Comparison of ENCODE assay signal across 8 mouse cellular contexts in genomic region chr2:181592231-181593041, GRCm38 (mm10). TPM values are rescaled to one million over a fixed set of nuclear protein-coding genes. Genes with fewer than 3 reads are reported as not detected.
DNase-seq lines count a peak whose midpoint lies in the region; ATAC-seq and TF ChIP-seq lines count a peak whose summit lies in the region.

Gene Zfp512b (minus strand): TSS chr2:181592803.

- H3K27me3 ChIP-seq in heart, embryonic 14.5 days (ENCODE audit: control insufficient read depth, insufficient read depth, low read length): no peaks in the 10 kb centered on the region
- H3K27me3 ChIP-seq in kidney, postnatal 0 days (ENCODE audit: insufficient read depth, low read length): no peaks in the 10 kb centered on the region
- H3K27me3 ChIP-seq in liver, embryonic 14.5 days (ENCODE audit: control insufficient read depth, insufficient read depth, low read length): no peaks in the 10 kb centered on the region

- peak within 1 kb of the TSS; percentile 89 for H3K9ac ChIP-seq in heart, embryonic 14.5 days (ENCODE audit: low read length)
- peak within 1 kb of the TSS; percentile 95 for H3K9ac ChIP-seq in kidney, postnatal 0 days (ENCODE audit: low read depth, low read length)
- peak within 1 kb of the TSS; percentile 85 for H3K9ac ChIP-seq in liver, embryonic 14.5 days (replicated peaks)

- H3K36me3 ChIP-seq in heart, embryonic 14.5 days (ENCODE audit: control insufficient read depth, insufficient read depth, low read length): peaks cover 32% of the 10 kb centered on the region
- peaks cover 19% of the 10 kb centered on the region for H3K36me3 ChIP-seq in kidney, postnatal 0 days (ENCODE audit: insufficient read depth, low read length)
- H3K36me3 ChIP-seq in liver, embryonic 14.5 days (replicated peaks; ENCODE audit: control insufficient read depth, insufficient read depth, low read depth): no peaks in the 10 kb centered on the region; the same call in 1 of the 2 replicates

- H3K9me3 ChIP-seq in heart, embryonic 14.5 days (ENCODE audit: control insufficient read depth, low read length): no peaks in the 10 kb centered on the region
- no peaks in the 10 kb centered on the region for H3K9me3 ChIP-seq in kidney, postnatal 0 days (replicated peaks; ENCODE audit: low read length)
- H3K9me3 ChIP-seq in liver, embryonic 14.5 days (ENCODE audit: control insufficient read depth, low read length): no peaks in the 10 kb centered on the region

- peak within 1 kb of the TSS; percentile 69 for H3K4me2 ChIP-seq in heart, embryonic 14.5 days (ENCODE audit: low read length)
- H3K4me2 ChIP-seq in kidney, postnatal 0 days (ENCODE audit: low read length): peak within 1 kb of the TSS; percentile 92
- peak within 1 kb of the TSS; percentile 85 for H3K4me2 ChIP-seq in liver, embryonic 14.5 days (ENCODE audit: low read depth)

- TF ChIP-seq CTCF in embryonic fibroblast, embryonic 13.5 days (IDR thresholded peaks at IDR 0.05; ENCODE audit: borderline replicate concordance, insufficient read depth, low read length): no peak
- no peak for TF ChIP-seq CTCF in kidney, postnatal 0 days (IDR thresholded peaks at IDR 0.05; ENCODE audit: low read depth)
- no peak for TF ChIP-seq CTCF in liver, embryonic 14.5 days (IDR thresholded peaks at IDR 0.05; ENCODE audit: low read depth)

- TF ChIP-seq EP300 in liver, embryonic 14.5 days (IDR thresholded peaks at IDR 0.05; ENCODE audit: low read depth): no peak

- H3K4me1 ChIP-seq in embryonic fibroblast, embryonic 13.5 days (ENCODE audit: control insufficient read depth, insufficient read depth, low read length): peaks cover 8% of the 10 kb centered on the region
- H3K4me1 ChIP-seq in heart, embryonic 14.5 days (ENCODE audit: control insufficient read depth in 2 of 2, insufficient read depth in 2 of 2, low read length in 2 of 2): peaks cover 4 to 13% of the 10 kb centered on the region in 2 experiments; a peak in 3 of 4 replicates
- peaks cover 9% of the 10 kb centered on the region; the same call in 1 of the 2 replicates for H3K4me1 ChIP-seq in kidney, postnatal 0 days (replicated peaks; ENCODE audit: insufficient read depth, low read length)
- peaks cover 13 to 17% of the 10 kb centered on the region in 2 experiments for H3K4me1 ChIP-seq in liver, embryonic 14.5 days (replicated peaks; ENCODE audit: control insufficient read depth in 2 of 2, insufficient read depth in 2 of 2, low read length in 1 of 2)

- peak within 1 kb of the TSS; percentile 96 for H3K4me3 ChIP-seq in embryonic fibroblast, embryonic 13.5 days (ENCODE audit: insufficient read depth, low read length)
- peak within 1 kb of the TSS; percentile 67 to 86 for H3K4me3 ChIP-seq in heart, embryonic 14.5 days (ENCODE audit: control insufficient read depth in 1 of 2, insufficient read depth in 1 of 2, low read depth in 1 of 2, low read length in 2 of 2)
- peak within 1 kb of the TSS; percentile 91 for H3K4me3 ChIP-seq in kidney, postnatal 0 days (replicated peaks; ENCODE audit: low read depth, low read length)
- peak within 1 kb of the TSS; percentile 56 to 71 for H3K4me3 ChIP-seq in liver, embryonic 14.5 days (ENCODE audit: insufficient read depth in 1 of 2, low read depth in 2 of 2, low read length in 2 of 2)

- peak; percentile 77 for ATAC-seq in heart, embryonic 14.5 days (ENCODE audit: insufficient number of reproducible peaks, insufficient read depth, low FRiP score, low read depth)
- ATAC-seq in kidney, postnatal 0 days (replicated peaks; ENCODE audit: low FRiP score, low read depth): peak; percentile 85
- ATAC-seq in liver, embryonic 14.5 days (ENCODE audit: insufficient read depth): peak; percentile 46

- TF ChIP-seq POLR2A in embryonic fibroblast, embryonic 13.5 days (IDR thresholded peaks at IDR 0.05; ENCODE audit: low read depth, low read length): peak; percentile 94

- DNase-seq in CD4-positive, CD25-positive, alpha-beta regulatory T cell, adult 2 months (ENCODE audit: low read depth, low spot score): peak; percentile 76
- peak; percentile 74 to 86 for DNase-seq in adrenal gland, postnatal 36 days
- DNase-seq in kidney, postnatal 0 days (ENCODE audit: low spot score): peak; percentile 70
- DNase-seq in liver, embryonic 14.5 days (ENCODE audit: low read depth in 3 of 3, low spot score in 3 of 3): no peak
- DNase-seq in neural tube, embryonic 10.5 days (ENCODE audit: extremely low spot score, low spot score): peak; percentile 81
- peak; percentile 57 to 61 for DNase-seq in thymus, adult 18-20 months

- peak within 1 kb of the TSS; percentile 37 for H3K27ac ChIP-seq in embryonic fibroblast, embryonic 13.5 days (ENCODE audit: insufficient read depth, low read length)
- peak within 1 kb of the TSS; percentile 28 to 71 for H3K27ac ChIP-seq in heart, embryonic 14.5 days (replicated peaks in 1 of 2; ENCODE audit: control insufficient read depth in 1 of 2, insufficient read depth in 1 of 2, low read depth in 2 of 2, low read length in 2 of 2)
- H3K27ac ChIP-seq in kidney, postnatal 0 days: peak within 1 kb of the TSS; percentile 90
- H3K27ac ChIP-seq in liver, embryonic 14.5 days: peak within 1 kb of the TSS; percentile 41

- under 1% methylated on average over 83 of the region's 97 CpGs for WGBS in heart, embryonic 14.5 days
- WGBS in kidney, postnatal 0 days: under 1% methylated on average over 92 of the region's 97 CpGs
- under 1% methylated on average over 88 of the region's 97 CpGs for WGBS in liver, embryonic 14.5 days (ENCODE audit: insufficient replicate concordance)

RNA-seq across cellular contexts. Expression of gene Zfp512b, which starts in this region (rescaled TPM):
- 10 to 100 TPM; 43.1 to 61.3 TPM for total RNA-seq in adrenal gland, postnatal 36 days (2021)
- 31.8 and 41.0 TPM in 2 replicates for polyA plus RNA-seq in embryonic fibroblast, embryonic 13.5 days (2011; ENCODE audit: insufficient read length, low read depth, missing spikeins)
- polyA plus RNA-seq in heart, embryonic 14.5 days (2014; fragmentation: Nextera tagmentation; extraction: Ambion mirVana): 29.3 and 32.0 TPM in 2 replicates
- polyA plus RNA-seq in kidney, postnatal 0 days (2015; fragmentation: Nextera tagmentation; extraction: Ambion mirVana): 30.0 and 30.3 TPM in 2 replicates
- 8.8 and 9.5 TPM in 2 replicates for polyA plus RNA-seq in liver, embryonic 14.5 days (2012; rRNA removed)
- 4.4 and 6.5 TPM in 2 replicates for polyA plus RNA-seq in liver, embryonic 14.5 days (2014; fragmentation: Nextera tagmentation; extraction: Ambion mirVana)

Comparison
In these comparisons a context has a peak if more than half of its experiments do, and no peak if none do; other contexts are left out.
1. DNase-seq: peak in CD4-positive, CD25-positive, alpha-beta regulatory T cell, adult 2 months (single experiment), adrenal gland, postnatal 36 days (2 of 2), kidney, postnatal 0 days (single experiment), neural tube, embryonic 10.5 days (single experiment) and thymus, adult 18-20 months (2 of 2); none in liver, embryonic 14.5 days (0 of 3).
2. H3K27ac ChIP-seq: peak in every context shown above with its lines; median percentile 90 in kidney, postnatal 0 days; 50 in heart, embryonic 14.5 days; 41 in liver, embryonic 14.5 days; 37 in embryonic fibroblast, embryonic 13.5 days.
3. Peak in every context shown above with its lines, with median percentiles within 50 percentile points of each other: H3K4me3 ChIP-seq, ATAC-seq, H3K4me2 ChIP-seq and H3K9ac ChIP-seq.